Mouse (Mus musculus): Measurements from ENCODE around the gene Cgas. TPM values are rescaled to one million over a fixed set of nuclear protein-coding genes. Genes with fewer than 3 reads are reported as not detected.

Cgas gene
- polyA plus RNA-seq, 1 experiment, result 1.8 TPM

DNA sequence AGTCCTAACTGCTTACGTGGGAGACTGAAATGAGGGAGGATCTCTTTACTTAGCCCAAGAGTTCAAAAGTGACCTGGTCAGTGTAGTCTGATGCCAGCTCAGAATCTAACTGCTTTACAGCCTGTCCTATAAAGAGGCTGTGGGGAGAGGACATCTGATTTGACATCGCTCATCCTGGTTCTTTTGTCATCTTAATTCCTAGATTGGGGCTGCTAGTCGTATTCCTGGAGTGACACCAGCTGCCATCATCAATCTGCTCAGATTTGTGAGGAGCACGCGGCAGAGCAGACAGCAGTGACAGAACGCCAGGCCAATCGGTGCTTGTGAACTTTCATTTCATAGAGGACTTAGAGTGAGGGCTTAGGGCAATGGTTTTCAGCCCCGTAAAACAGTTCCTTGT lies 30.6 kb upstream of the Cgas start:
- H3ac ChIP-seq (ENCODE audit: control insufficient read depth, insufficient read length, low read depth), result no peak overlapping the region
- no peaks in the 10 kb centered on the region for H3K27me3 ChIP-seq (ENCODE audit: control insufficient read depth, insufficient read depth, insufficient read length)
- peaks cover 42% of the 10 kb centered on the region for H3K36me3 ChIP-seq (ENCODE audit: control insufficient read depth, insufficient read depth)
- H3K79me2 ChIP-seq (ENCODE audit: control insufficient read depth, insufficient read depth), result peaks cover 8% of the 10 kb centered on the region
- TF ChIP-seq MYOG (IDR thresholded peaks at IDR 0.05; ENCODE audit: control insufficient read depth, extremely low read depth, insufficient read length) (no peak), MAX (IDR thresholded peaks at IDR 0.05) (no peak), FOSL1 (IDR thresholded peaks at IDR 0.05; ENCODE audit: insufficient read depth, low read length, poor library complexity, severe bottlenecking) (no peak), CEBPB (IDR thresholded peaks at IDR 0.05; ENCODE audit: low read depth) (no peak), USF1 (IDR thresholded peaks at IDR 0.05; ENCODE audit: low read depth) (no peak)
- peaks cover 7% of the 10 kb centered on the region for H3K79me3 ChIP-seq (ENCODE audit: low read depth)
- no peak overlapping the region for H3K4me3 ChIP-seq (ENCODE audit: insufficient read depth, poor library complexity, severe bottlenecking)

DNA sequence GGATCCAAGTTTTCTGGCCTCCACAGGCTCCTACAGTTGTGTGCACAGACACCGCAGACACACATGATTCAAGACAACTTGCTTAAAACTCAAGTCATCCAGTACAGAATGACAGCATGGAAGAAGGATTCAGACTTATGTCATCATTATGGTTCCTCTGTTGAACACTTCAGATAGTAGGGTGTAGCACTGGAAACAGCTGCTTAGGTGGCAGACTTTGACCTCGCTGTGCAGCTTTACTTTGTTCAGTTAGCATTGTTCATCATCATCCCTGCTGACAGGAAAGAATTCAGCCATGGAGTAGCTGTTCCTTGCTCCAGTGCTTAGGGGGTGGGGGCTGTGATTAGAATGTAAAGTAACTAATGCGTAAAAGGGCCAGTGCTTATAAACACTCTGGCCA lies 22.7 kb upstream of the Cgas start:
- Histone ChIP-seq H3K36me3 (ENCODE audit: control insufficient read depth, insufficient read depth) (peaks cover 58% of the 10 kb centered on the region), H3K4me3 (ENCODE audit: insufficient read depth, poor library complexity, severe bottlenecking) (no peak overlapping the region), H3K27me3 (ENCODE audit: control insufficient read depth, insufficient read depth, insufficient read length) (no peaks in the 10 kb centered on the region), H3ac (ENCODE audit: control insufficient read depth, insufficient read length, low read depth) (no peak overlapping the region), H3K79me3 (ENCODE audit: low read depth) (no peaks in the 10 kb centered on the region), H3K79me2 (ENCODE audit: control insufficient read depth, insufficient read depth) (no peaks in the 10 kb centered on the region)
- TF ChIP-seq CEBPB (IDR thresholded peaks at IDR 0.05; ENCODE audit: low read depth) (no peak), MYOG (IDR thresholded peaks at IDR 0.05; ENCODE audit: control insufficient read depth, extremely low read depth, insufficient read length) (no peak), FOSL1 (IDR thresholded peaks at IDR 0.05; ENCODE audit: insufficient read depth, low read length, poor library complexity, severe bottlenecking) (no peak), MAX (IDR thresholded peaks at IDR 0.05) (no peak), USF1 (IDR thresholded peaks at IDR 0.05; ENCODE audit: low read depth) (no peak), MYOD1 (IDR thresholded peaks at IDR 0.05; ENCODE audit: control insufficient read depth, insufficient read length, low read depth) (no peak), CTCF (IDR thresholded peaks at IDR 0.05; ENCODE audit: control insufficient read depth, insufficient read depth, insufficient read length) (no peak)

DNA sequence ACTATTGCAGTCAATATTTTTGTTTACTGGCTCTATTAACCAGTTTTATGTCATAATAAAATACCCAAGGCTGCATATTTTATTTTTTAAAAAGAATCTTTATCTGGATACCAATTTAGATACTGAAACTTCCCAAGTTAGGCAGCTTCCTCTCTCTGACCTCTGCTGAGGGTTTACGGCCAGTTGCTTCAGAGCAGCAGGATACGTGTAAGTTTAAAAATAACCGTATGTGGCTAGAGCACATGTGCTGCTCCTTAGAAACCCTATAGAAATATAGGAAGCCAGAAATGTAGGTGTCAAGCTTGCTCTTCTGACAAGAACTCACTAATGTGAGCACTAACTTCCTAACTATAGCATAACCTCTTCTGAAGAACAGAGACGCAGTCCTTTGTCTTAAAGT lies 20.3 kb upstream of the Cgas start:
- Histone ChIP-seq H3ac (ENCODE audit: control insufficient read depth, insufficient read length, low read depth) (no peak overlapping the region), H3K79me2 (ENCODE audit: control insufficient read depth, insufficient read depth) (no peaks in the 10 kb centered on the region), H3K36me3 (ENCODE audit: control insufficient read depth, insufficient read depth) (peaks cover 64% of the 10 kb centered on the region), H3K79me3 (ENCODE audit: low read depth) (no peaks in the 10 kb centered on the region), H3K27me3 (ENCODE audit: control insufficient read depth, insufficient read depth, insufficient read length) (no peaks in the 10 kb centered on the region), H3K4me3 (ENCODE audit: insufficient read depth, poor library complexity, severe bottlenecking) (no peak overlapping the region)
- TF ChIP-seq CTCF (IDR thresholded peaks at IDR 0.05; ENCODE audit: control insufficient read depth, insufficient read depth, insufficient read length) (no peak), MYOD1 (IDR thresholded peaks at IDR 0.05; ENCODE audit: control insufficient read depth, insufficient read length, low read depth) (no peak), MAX (IDR thresholded peaks at IDR 0.05) (no peak)

DNA sequence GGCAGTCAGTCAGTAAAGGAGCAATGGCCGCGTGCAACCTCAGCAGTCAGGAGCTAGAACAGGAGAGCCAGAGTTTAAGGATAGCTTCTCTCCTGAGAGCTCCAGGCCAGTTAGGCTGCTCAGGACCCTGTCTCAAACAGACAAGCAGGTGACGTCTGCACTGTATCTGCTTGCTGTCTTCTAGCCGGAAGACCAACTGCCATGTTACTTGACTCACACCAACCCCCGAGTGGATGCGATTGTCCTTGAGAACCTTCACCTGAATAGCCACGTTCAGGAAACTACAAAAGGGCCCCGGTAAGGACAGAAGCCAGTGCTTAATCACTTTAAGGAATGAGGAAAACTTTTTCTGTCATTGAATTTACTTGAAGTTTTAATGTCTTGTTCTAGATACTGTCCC lies 14.0 kb upstream of the Cgas start:
- H3K4me3 ChIP-seq (ENCODE audit: insufficient read depth, poor library complexity, severe bottlenecking), result no peak overlapping the region
- no peaks in the 10 kb centered on the region for H3K79me3 ChIP-seq (ENCODE audit: low read depth)
- no peaks in the 10 kb centered on the region for H3K27me3 ChIP-seq (ENCODE audit: control insufficient read depth, insufficient read depth, insufficient read length)
- H3K79me2 ChIP-seq (ENCODE audit: control insufficient read depth, insufficient read depth), result no peaks in the 10 kb centered on the region
- no peak overlapping the region for H3ac ChIP-seq (ENCODE audit: control insufficient read depth, insufficient read length, low read depth)
- H3K36me3 ChIP-seq (ENCODE audit: control insufficient read depth, insufficient read depth), result peaks cover 59% of the 10 kb centered on the region
- no peak for TF ChIP-seq MYOD1 (IDR thresholded peaks at IDR 0.05; ENCODE audit: control insufficient read depth, insufficient read length, low read depth)
- TF ChIP-seq CTCF (IDR thresholded peaks at IDR 0.05; ENCODE audit: control insufficient read depth, insufficient read depth, insufficient read length), result no peak
- no peak for TF ChIP-seq USF1 (IDR thresholded peaks at IDR 0.05; ENCODE audit: low read depth)
- no peak for TF ChIP-seq MYOG (IDR thresholded peaks at IDR 0.05; ENCODE audit: control insufficient read depth, extremely low read depth, insufficient read length)
- TF ChIP-seq MAX (IDR thresholded peaks at IDR 0.05), result no peak
- no peak for TF ChIP-seq CEBPB (IDR thresholded peaks at IDR 0.05; ENCODE audit: low read depth)
- no peak for TF ChIP-seq FOSL1 (IDR thresholded peaks at IDR 0.05; ENCODE audit: insufficient read depth, low read length, poor library complexity, severe bottlenecking)

DNA sequence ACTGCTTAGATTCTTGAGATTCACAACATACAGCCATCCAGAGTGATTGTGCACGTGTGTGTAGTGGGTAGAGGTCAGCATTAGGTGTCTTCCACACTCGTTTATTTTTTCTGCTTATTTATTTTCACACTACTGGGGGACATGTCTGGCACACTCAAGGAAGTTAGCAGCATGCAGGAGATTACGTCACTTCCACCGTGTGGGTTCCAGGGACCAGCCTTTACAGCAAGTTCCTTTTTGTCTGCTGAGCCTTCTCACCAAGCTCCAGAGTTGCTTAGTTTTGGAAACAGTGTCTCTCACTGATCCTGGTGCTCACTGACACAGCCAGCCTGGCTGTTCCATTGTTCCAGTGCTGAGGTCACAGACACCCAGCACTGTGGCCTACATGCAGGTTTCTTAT lies 8.3 kb upstream of the Cgas start:
- no peaks in the 10 kb centered on the region for H3K27me3 ChIP-seq (ENCODE audit: control insufficient read depth, insufficient read depth, insufficient read length)
- H3K79me3 ChIP-seq (ENCODE audit: low read depth), result peaks cover 8% of the 10 kb centered on the region
- peaks cover 30% of the 10 kb centered on the region for H3K36me3 ChIP-seq (ENCODE audit: control insufficient read depth, insufficient read depth)
- no peak overlapping the region for H3K4me3 ChIP-seq (ENCODE audit: insufficient read depth, poor library complexity, severe bottlenecking)
- H3K79me2 ChIP-seq (ENCODE audit: control insufficient read depth, insufficient read depth), result peaks cover 12% of the 10 kb centered on the region
- no peak for TF ChIP-seq CTCF (IDR thresholded peaks at IDR 0.05; ENCODE audit: control insufficient read depth, insufficient read depth, insufficient read length)
- no peak for TF ChIP-seq USF1 (IDR thresholded peaks at IDR 0.05; ENCODE audit: low read depth)
- TF ChIP-seq CEBPB (IDR thresholded peaks at IDR 0.05; ENCODE audit: low read depth), result no peak
- no peak for TF ChIP-seq MYOD1 (IDR thresholded peaks at IDR 0.05; ENCODE audit: control insufficient read depth, insufficient read length, low read depth)
- TF ChIP-seq FOSL1 (IDR thresholded peaks at IDR 0.05; ENCODE audit: insufficient read depth, low read length, poor library complexity, severe bottlenecking), result no peak
- TF ChIP-seq MYOG (IDR thresholded peaks at IDR 0.05; ENCODE audit: control insufficient read depth, extremely low read depth, insufficient read length), result no peak
- no peak for TF ChIP-seq MAX (IDR thresholded peaks at IDR 0.05)
- no peak overlapping the region for H3ac ChIP-seq (ENCODE audit: control insufficient read depth, insufficient read length, low read depth)

DNA sequence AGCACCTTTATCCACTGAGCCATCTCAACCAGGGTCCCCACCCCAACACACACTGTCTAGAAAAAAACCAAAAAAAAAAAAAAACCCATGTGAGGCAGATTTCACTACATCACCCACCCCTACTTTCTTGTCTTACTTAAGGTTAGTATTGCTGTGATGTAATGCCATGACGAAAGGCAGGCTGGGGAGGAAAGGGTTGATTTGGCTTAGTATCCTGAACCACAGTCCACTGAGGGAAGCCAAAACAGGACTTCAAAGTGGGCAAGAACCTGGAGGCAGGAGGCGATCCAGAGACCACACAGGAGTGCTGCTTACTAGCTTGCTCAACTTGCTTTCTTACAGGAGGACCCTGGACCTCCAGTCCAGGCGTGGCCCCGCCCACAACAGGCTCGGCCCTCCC lies 7.4 kb upstream of the Cgas start:
- Histone ChIP-seq H3K36me3 (ENCODE audit: control insufficient read depth, insufficient read depth) (peaks cover 30% of the 10 kb centered on the region), H3K27me3 (ENCODE audit: control insufficient read depth, insufficient read depth, insufficient read length) (no peaks in the 10 kb centered on the region), H3ac (ENCODE audit: control insufficient read depth, insufficient read length, low read depth) (no peak overlapping the region), H3K79me3 (ENCODE audit: low read depth) (peaks cover 8% of the 10 kb centered on the region), H3K79me2 (ENCODE audit: control insufficient read depth, insufficient read depth) (peaks cover 12% of the 10 kb centered on the region), H3K4me3 (ENCODE audit: insufficient read depth, poor library complexity, severe bottlenecking) (no peak overlapping the region)
- TF ChIP-seq CEBPB (IDR thresholded peaks at IDR 0.05; ENCODE audit: low read depth) (no peak), MYOG (IDR thresholded peaks at IDR 0.05; ENCODE audit: control insufficient read depth, extremely low read depth, insufficient read length) (no peak), CTCF (IDR thresholded peaks at IDR 0.05; ENCODE audit: control insufficient read depth, insufficient read depth, insufficient read length) (no peak), USF1 (IDR thresholded peaks at IDR 0.05; ENCODE audit: low read depth) (no peak), FOSL1 (IDR thresholded peaks at IDR 0.05; ENCODE audit: insufficient read depth, low read length, poor library complexity, severe bottlenecking) (no peak), MYOD1 (IDR thresholded peaks at IDR 0.05; ENCODE audit: control insufficient read depth, insufficient read length, low read depth) (no peak), MAX (IDR thresholded peaks at IDR 0.05) (no peak)
